Mouse (Mus musculus) adrenal gland, postnatal 4 days (tissue): ENCODE measurements around the gene Zfp979. TPM values are rescaled to one million over a fixed set of nuclear protein-coding genes. Genes with fewer than 3 reads are reported as not detected.
"Not testable (repeated sequence)": the region's sequence is repeated elsewhere in the genome, so short reads cannot be mapped to it uniquely, and the experiment has no call there.

Experiments used
- DNase-seq, 2 experiments: peaks; one replicate each; pipeline ENCODE4 v3.0.0; 2021 to 2022; ENCODE audit warnings: low spot score in 2 of 2, mixed read lengths in 2 of 2
- long read RNA-seq, 2 experiments: library from polyadenylated mRNA; stranded (forward); transcript quantifications; one replicate each; pipeline ENCODE4 v2.0.0; 2021
- total RNA-seq, 2 experiments: library from RNA; stranded (reverse); gene quantifications; 2 replicates each; pipeline ENCODE4 v1.2.3; 2021

Gene Zfp979
- total RNA-seq: 1 to 10 TPM; 4.4 to 4.6 TPM
- long read RNA-seq, experiment 1, partial matches to known transcripts: 1 of 2 reads
- long read RNA-seq, experiment 1, other reads (novel, unspliced or antisense): 1 of 2 reads
- long read RNA-seq, experiment 2, partial matches to known transcripts: 5 of 6 reads
- long read RNA-seq, experiment 2, other reads (novel, unspliced or antisense): 0 of 6 reads

DNA sequence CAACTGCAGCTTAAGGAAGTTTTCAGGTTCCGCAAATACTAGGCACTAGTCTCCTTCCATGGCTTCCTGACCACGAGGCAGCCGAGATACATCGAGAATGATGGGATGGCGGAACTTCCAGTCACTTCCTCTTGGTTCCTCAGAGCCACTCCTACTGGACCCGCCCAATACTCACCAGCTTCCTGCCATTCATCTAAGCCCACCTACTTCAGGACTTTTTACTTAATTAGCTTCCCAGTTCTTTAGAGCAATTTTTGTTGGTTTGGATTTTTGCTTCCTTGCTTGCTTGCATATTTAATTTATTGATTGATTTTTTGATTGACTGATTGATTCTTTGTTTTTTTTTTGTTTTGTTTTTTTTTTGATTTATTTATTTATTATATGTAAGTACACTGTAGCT lies at the start of gene Zfp979:
Gene Zfp979, minus strand, starts transcription at position 101 of the 400 bp plus-strand sequence.
- DNase-seq: not testable (repeated sequence)

DNA sequence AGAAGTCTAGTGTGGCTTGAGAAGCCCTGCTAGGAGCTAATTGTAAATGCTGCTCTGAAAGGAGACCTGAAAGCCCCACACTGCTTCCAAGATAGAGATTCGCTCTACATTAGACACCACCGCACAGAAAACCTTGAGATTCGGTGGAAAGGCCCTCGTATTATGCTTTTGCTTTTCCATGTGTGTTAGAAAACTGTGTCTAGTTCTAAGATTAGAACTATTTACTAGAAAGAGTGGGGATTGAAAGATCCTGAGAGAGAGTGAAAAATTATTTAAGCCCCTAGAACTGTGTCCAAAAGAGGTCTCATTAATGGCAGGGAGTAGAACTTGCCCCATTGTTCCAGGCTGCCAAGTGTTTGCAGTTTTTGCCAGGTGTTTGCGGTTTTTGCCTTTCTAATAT lies 12.9 kb upstream of the Zfp979 start:
- not testable (repeated sequence) for DNase-seq

DNA sequence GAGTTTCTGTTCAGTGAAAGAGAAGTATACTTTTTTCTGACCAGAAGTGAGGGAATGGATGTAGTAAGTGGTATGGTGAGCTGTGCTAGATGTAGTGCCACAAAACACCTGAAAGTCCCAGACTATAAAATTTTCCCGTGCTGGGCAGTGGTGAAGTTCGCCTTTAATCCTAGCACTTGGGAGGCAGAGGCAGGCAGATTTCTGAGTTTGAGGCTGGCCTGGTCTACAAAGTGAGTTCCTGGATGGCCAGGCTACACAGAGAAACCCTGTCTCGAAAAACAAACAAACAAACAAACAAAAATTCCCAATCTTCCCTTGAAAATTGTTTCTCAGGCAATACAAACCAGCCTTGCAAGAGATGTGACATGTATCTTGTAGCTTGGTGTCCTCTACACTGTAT lies 5.1 kb upstream of the Zfp979 start:
- DNase-seq: not testable (repeated sequence)

DNA sequence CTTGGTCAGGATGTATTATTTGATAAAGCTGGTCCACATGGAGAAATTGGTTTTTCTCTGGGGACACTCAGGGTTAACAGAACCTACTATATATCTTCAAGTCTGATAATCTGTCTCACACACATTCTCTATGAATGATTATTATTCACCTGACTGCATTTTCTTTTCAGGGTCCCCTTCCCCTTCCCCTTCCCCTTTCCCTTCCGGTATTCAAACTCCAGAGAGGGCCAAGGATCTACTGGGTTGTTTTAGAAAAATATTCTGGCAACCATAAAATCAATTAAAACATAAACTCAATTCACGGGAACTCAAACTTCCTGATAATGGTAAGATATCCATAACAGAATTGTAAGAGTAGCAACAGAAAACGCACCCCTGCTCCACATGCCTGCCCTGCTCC lies 381 bp downstream of the Zfp979 start:
- DNase-seq: peak in 1 of 2 experiments; percentile 2

DNA sequence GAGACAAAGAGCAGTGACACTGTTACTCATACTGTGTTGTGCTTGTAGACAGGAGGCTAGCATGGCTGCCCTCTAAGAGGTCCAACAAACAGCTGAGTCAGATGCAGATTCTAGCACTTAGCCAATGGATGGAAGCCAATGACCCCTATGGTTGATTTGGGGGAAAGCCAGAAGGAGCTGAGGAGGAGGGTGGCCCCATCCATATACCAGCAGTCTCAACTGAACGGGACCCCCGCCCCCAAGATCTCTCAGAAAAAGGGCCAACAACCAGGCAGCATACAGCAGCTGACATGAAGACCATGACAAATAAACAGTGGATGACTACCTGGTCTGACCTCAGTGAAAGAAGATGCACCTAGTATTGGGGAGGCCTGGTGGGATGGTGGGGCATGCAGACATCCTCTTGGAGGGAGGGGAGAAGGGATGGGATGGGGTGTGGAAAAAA lies 8.5 kb downstream of the Zfp979 start:
- not testable (repeated sequence) for DNase-seq

DNA sequence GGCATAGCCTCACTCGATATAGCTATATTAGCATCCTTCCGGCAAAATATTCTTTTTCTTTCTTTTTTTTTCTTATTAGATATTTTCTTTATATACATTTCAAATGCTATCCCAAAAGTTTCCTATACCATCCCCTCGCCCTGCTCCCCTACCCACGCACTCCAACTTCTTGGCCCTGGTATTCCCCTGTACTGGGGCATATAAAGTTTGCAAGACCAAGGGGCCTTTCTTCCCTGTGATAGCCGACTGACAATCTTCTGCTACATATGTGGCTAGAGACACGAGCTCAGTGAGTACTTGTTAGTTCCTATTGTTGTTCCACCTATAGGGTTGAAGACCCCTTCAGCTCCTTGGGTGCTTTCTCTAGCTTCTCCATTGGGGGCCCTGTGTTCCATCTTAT lies 35.8 kb downstream of the Zfp979 start:
- DNase-seq: peak in 1 of 2 experiments; percentile 2

DNA sequence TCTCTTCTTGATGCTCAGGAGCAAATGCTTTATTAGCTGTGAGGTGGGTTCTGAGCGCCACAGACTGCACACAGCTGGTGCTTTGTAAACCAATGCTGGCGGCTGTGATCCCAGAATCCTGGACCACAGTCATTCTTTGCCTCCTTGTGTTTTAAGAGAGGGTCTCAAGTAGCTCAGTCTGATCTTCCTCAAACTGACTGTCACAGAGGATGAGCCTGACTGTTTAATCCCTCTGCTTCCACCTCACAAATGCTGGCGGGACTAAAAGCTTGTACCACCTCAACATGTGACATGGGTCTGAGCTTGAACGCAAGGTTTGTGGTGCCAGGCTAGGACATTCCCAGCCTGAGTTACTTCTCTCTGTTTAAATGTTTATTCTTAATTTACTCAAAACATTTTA lies 36.8 kb downstream of the Zfp979 start:
- peak in 1 of 2 experiments; percentile 3 for DNase-seq

DNA sequence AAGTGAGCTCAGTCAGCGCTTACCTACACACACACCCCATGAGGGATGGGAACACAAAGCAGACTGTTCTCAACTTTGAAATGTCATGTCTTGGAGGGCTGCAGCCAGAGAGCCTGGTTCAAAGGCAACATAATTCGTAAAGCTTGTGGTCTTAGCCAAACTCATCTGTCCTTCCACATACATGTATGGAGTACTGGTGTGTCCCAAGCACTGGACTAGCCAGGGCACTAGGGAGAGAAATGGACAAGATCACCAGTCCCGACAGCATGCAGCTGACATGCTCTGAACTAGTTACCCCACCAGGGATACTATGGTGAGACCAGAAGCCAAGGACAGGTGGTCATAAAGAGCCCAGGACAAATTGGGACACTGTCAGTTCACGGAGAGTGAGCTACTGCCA lies 38.5 kb downstream of the Zfp979 start:
- DNase-seq: no peak

DNA sequence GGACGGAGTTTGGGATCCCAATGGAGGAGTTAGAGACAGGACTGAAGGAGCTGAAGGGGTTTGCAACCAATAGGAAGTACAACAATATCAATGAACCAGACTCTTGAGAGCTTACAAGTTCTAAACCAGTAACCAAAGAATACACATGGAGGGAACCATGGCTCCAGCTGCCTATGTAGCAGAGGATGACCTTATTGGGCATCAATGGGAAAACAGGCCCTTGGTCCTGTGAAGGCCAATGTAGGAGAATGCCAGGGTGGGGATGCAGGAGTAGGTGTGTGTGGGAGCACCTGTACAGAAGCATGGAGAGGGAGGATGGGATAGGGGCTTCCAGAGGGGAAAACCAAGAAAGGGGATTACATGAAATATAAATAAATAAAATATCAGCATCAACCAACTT lies 40.4 kb downstream of the Zfp979 start:
- DNase-seq: no peak

DNA sequence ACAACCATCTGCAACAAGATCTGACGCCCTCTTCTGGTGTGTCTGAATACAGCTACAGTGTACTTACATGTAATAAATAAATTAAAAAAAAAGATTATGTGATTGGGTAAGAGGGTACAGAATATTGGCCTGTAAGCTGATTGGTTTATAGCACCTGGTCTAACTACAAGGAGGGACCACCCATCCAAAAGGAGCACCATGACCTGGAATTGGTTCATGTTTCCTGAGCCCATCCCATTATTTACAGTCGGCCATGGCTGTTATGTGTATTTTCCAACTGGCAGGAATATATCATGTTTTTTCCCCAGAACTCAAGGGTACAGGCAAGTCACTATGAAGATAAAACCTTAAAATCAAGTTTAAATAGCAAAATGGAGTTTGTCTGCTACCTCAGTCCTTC lies 43.5 kb downstream of the Zfp979 start:
- DNase-seq: no peak

DNA sequence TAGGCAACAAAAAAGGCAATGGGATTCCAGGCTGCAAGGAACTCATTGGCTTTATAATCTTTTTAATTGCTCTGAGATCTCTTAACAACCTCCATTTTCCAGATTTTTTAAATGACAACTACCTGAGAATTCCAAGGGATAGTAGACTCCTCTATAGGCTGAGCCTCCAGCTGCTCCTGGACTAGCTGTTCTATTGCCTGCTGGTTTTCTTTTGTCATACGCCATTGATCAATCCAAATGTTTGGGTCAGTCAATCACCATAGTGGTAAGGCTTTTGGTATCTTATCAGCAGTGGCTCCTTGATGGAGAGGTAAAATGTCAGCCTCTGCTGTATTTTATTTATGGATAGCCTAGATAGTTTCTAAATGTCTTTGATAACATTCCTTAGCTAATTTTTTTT lies 44.6 kb downstream of the Zfp979 start:
- no peak for DNase-seq

DNA sequence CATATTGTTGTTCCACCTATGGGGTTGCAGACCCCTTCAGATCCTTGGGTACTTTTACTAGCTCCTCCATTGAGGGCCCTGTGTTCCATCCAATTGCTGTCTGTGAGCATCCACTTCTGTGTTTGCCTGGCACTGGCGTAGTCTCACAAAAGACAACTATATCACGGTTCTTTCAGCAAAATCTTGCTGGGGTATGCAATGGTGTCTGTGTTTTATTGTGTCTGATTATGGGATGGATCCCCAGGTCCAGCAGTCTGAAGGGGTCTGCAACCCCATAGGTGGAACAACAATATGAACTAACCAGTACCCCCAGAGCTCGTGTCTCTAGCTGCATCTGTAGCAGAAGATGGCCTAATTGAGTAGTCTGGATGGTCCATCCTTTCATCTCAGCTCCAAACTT lies 47.7 kb downstream of the Zfp979 start:
- DNase-seq: not testable (repeated sequence)

DNA sequence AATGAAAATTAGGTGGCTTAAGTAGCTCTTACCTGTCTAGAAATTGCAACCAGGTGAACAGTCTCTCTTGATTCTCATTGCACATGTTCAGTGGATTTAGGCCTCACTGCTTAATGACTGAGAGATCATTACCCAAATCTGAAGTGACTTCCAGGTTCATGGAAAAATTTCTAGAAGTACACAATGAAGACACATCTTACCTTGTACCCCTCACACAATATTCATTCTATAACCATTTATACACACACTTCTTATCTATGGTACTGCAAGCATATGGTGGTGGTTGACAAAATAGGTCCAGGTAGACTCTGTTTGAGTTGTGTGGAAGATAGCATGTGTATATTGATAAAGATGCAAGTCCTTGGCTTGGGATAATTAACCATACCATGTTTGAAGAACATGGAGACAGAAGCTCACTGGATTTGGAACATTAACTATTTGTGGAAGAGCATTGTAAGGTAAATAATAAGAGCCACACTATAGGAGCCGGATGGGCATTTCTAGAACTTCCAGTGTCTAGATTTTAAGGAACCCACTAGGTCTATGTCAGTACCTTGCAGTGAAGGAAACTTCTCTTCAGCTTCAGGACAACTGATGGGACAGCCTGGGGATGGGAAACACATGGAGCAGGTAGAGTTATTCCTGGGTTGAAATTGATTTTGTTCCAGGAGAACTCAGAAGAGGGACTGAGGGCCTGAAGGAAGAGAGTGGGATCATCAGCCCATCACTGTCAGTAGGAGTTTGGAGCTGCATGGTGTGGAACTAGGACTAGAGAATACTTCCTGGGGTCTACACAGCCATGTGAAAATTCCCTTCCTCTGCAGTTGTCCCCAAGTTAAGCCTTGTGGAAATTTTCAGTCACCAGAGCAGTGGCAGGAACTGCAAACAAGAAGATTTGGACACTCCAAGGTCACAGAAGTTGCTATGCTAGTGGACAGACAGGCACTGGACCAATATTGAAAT lies 55.5 kb downstream of the Zfp979 start:
- no peak for DNase-seq

DNA sequence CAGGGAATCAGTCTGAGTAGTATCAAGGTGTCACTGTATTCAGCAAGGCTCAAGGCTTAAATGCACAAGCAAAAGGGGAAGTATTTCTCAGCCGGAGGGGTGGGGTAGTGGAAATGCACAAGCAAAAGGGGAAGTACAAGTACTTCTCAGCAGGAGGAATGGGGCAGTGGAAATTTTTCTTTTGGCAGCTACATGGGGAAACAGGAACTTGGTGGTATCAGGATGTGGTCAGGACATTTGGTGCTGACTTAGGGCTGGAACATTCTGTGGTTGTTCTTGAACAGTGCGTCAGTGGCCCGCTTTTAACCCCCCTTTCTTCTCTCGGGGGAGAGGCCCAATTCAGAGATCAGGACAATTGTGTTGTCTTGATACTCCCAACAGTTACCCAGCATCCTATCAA lies 62.9 kb downstream of the Zfp979 start:
- DNase-seq: not testable (repeated sequence)

DNA sequence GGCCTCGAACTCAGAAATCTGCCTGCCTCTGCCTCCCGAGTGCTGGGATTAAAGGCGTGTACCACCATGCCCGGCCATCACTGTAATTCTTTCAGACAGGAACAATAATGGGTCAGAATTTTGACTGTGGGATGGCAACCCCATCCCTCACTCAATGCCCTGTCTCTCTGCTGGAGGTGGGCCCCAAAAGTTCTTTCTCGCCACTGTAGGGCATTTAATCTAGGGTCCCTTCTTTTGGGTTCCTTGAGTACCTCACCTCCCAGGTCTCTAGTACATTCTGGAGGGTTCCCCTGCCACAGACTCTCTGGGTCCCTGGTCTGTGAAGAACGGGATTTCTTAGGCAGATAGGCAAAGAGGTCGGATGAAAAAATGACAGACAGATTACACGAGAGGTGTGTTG lies 71.2 kb downstream of the Zfp979 start:
- not testable (repeated sequence) for DNase-seq

DNA sequence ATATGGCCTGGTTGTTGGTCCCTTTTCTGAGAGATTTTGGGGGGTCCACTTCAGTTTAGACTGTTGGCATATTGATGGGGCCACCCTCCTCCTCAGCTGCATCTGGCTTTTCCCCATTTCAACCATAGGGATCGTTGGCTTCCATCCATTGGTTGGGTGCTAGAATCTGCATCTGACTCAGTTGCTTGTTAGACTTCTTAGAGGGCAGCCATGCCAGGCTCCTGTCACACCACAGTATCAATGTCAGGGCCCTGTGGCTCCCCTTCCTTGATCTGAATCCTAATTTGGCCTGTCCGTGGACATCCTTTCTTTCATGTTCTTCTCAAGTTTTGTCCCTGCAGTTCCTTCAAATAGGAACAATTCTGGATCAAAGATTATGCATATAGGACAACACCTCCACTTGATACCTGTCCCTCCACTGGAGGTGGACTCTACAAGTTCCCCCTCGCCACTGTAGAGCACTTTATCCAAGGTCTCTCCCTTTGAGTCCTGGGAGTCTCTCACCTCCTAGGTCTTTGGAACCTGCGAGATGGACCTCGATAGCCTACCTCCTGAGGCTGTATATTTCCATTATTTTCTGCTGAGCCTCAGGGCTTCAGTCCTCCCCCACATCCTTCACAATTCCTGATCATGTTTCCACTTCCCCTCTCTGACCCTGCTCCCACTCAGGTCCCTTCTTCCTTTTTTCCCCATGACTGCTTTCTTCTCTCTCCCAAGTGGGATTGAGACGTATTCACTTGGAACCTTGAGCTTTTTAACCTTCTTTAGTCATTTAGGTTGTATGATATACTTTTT lies 76.7 kb downstream of the Zfp979 start:
- no peak for DNase-seq

Other genes with a start within 250 kb of the Zfp979 start
- 10 to 100 TPM; 11.1 to 11.5 TPM for gene Zfp982, start 150.1 kb downstream of the Zfp979 start, total RNA-seq
- gene Gm16503, start 102.3 kb downstream of the Zfp979 start, total RNA-seq: 1 to 10 TPM; 1.8 to 2.4 TPM
- gene Zfp985, start 89.2 kb downstream of the Zfp979 start, total RNA-seq: under 1 TPM; 0.73 to 0.79 TPM
- under 1 TPM; 0.53 to 0.65 TPM for gene Zfp534, start 60.0 kb upstream of the Zfp979 start, total RNA-seq
- 1 to 10 TPM; 7.1 to 7.5 TPM for gene Zfp984, start 167.3 kb upstream of the Zfp979 start, total RNA-seq
- 10 to 100 TPM; 29.6 to 29.9 TPM for gene Zfp933, start 205.9 kb upstream of the Zfp979 start, total RNA-seq
- gene Miip, start 226.3 kb upstream of the Zfp979 start, total RNA-seq: 10 to 100 TPM; 40.8 to 42.6 TPM
- gene Fv1, start 226.5 kb upstream of the Zfp979 start, total RNA-seq: 1 to 10 TPM; 7.6 to 8.2 TPM